Mouse (Mus musculus) midbrain, embryonic 12.5 days (tissue): ENCODE measurements around the gene Gm13695. TPM values are rescaled to one million over a fixed set of nuclear protein-coding genes. Genes with fewer than 3 reads are reported as not detected.
"Not testable (repeated sequence)": the region's sequence is repeated elsewhere in the genome, so short reads cannot be mapped to it uniquely, and the experiment has no call there.

Source experiments
- ATAC-seq: fragments of 200-750 bp; cut with Nextera tagmentation; 2 replicates; pipeline ENCODE4 v1.8.0; 2017; ENCODE audit warnings: low read depth, moderate TSS enrichment, moderate library complexity; ENCODE audit not compliant: low FRiP score
- H3K27ac ChIP-seq: fragments of 300-500 bp; sonication (generic); replicated peaks from 2 replicates; pipeline ENCODE4 v1.5.1; 2016; ENCODE audit warnings: mild to moderate bottlenecking
- H3K27me3 ChIP-seq: fragments of 300-500 bp; sonication (generic); 2 replicates; pipeline ENCODE4 v1.6.1; 2016; ENCODE audit warnings: mild to moderate bottlenecking
- H3K36me3 ChIP-seq: fragments of 300-500 bp; sonication (generic); 2 replicates; pipeline ENCODE4 v1.6.1; 2016
- H3K4me1 ChIP-seq: fragments of 300-500 bp; sonication (generic); 2 replicates; pipeline ENCODE4 v1.6.1; 2016
- H3K4me2 ChIP-seq: fragments of 300-500 bp; sonication (generic); replicated peaks from 2 replicates; pipeline ENCODE4 v1.6.1; 2016; ENCODE audit warnings: mild to moderate bottlenecking, moderate library complexity
- H3K4me3 ChIP-seq: fragments of 300-500 bp; sonication (generic); 2 replicates; pipeline ENCODE4 v1.5.1; 2016; ENCODE audit warnings: mild to moderate bottlenecking
- H3K9ac ChIP-seq: fragments of 300-500 bp; sonication (generic); replicated peaks from 2 replicates; pipeline ENCODE4 v1.6.1; 2016; ENCODE audit warnings: mild to moderate bottlenecking, moderate library complexity
- H3K9me3 ChIP-seq: fragments of 300-500 bp; sonication (generic); 2 replicates; pipeline ENCODE4 v1.6.1; 2016; ENCODE audit warnings: mild to moderate bottlenecking
- WGBS: fragments of 180-500 bp; shearing (Covaris S2); methylation state at CpG from one replicate; pipeline ENCODE4 v1.1.7; 2016; 5-methylcytosine and 5-hydroxymethylcytosine counted together
- polyA plus RNA-seq: library from polyadenylated mRNA; unstranded; fragments of >200 nt; fragmentation: Nextera tagmentation; extraction: Ambion mirVana; gene quantifications from 2 replicates; pipeline ENCODE4 v1.2.1, GENCODE M21; 2016

Gene Gm13695
- polyA plus RNA-seq, 1 experiment from 2014 or later = not detected

- WGBS = 94% methylated on average over 2 of the region's 3 CpGs
- H3K9ac ChIP-seq, ATAC-seq: not testable (repeated sequence)
Measured at GRCm38 (mm10) chr2:83994526-83994925, 27.4 kb downstream of the Gm13695 start.

GRCm38 (mm10) chr2:84008913-84009312 lies 41.8 kb downstream of the Gm13695 start:
- no peaks in the 10 kb centered on the region for H3K4me1 ChIP-seq
- no peak overlapping the region for H3K27ac ChIP-seq
- ATAC-seq = no peak
- no peak overlapping the region for H3K4me2 ChIP-seq
- H3K9ac ChIP-seq = no peak overlapping the region
- WGBS = 79% methylated on average over 1 of the region's 1 CpGs
- H3K9me3 ChIP-seq = no peaks in the 10 kb centered on the region
- no peak overlapping the region for H3K4me3 ChIP-seq
- H3K27me3 ChIP-seq = no peaks in the 10 kb centered on the region
- H3K36me3 ChIP-seq = no peaks in the 10 kb centered on the region

More at GRCm38 (mm10) chr2:83994526-83994925, 27.4 kb downstream of the Gm13695 start:
- H3K9me3 ChIP-seq, H3K4me3 ChIP-seq, H3K4me2 ChIP-seq, H3K27ac ChIP-seq, H3K27me3 ChIP-seq, H3K36me3 ChIP-seq, H3K4me1 ChIP-seq: not testable (repeated sequence)

DNA sequence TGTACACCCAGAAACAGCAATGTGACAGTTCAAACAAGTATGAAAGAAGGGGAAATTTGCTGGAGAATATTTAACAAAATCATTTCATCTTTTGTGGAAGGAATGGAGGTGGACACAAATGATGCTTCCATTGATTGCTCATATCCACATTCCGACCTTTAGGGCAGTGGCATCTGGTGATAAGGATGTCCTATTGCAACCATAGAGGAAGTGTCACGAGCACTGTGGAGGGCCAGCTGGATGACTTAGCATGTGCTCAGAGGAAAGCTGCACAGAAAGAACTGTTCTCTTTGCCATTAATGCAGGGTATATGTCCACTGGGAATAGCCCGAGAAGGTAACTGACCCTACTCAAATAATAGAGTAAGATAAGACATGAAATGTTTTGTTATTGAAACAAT lies 42.7 kb downstream of the Gm13695 start:
- Histone ChIP-seq H3K27ac (no peak overlapping the region), H3K4me1 (no peaks in the 10 kb centered on the region)
- 81% methylated on average over 3 of the region's 3 CpGs for WGBS

GRCm38 (mm10) chr2:84014572-84014971 lies 47.5 kb downstream of the Gm13695 start:
- no peak for ATAC-seq
- WGBS = 81% methylated on average over 6 of the region's 6 CpGs

More for the DNA sequence above, 42.7 kb downstream of the Gm13695 start:
- no peak for ATAC-seq
- Histone ChIP-seq H3K9me3 (no peaks in the 10 kb centered on the region), H3K4me2 (no peak overlapping the region), H3K36me3 (no peaks in the 10 kb centered on the region), H3K9ac (no peak overlapping the region), H3K27me3 (no peaks in the 10 kb centered on the region), H3K4me3 (no peak overlapping the region)

DNA sequence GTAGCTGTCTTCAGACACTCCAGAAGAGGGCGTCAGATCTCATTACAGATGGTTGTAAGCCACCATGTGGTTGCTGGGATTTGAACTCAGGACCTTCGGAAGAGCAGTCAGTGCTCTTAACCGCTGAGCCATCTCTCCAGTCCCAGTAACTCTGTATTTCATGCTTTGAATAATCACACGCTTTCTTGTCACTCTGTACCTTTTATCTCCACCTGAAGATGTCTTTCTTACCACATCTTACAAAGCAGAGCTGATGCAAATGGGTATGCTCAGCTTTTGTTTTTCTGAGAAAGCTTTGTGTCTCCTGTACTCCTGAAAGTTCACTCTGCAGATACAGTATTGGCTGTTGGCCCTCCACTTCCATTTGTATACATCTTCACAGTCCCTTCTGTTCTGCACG lies 49.2 kb downstream of the Gm13695 start:
- not testable (repeated sequence) for H3K4me2 ChIP-seq, H3K9ac ChIP-seq, H3K4me3 ChIP-seq, H3K4me1 ChIP-seq, H3K27ac ChIP-seq, H3K27me3 ChIP-seq, H3K36me3 ChIP-seq, H3K9me3 ChIP-seq, ATAC-seq
- WGBS = 82% methylated on average over 5 of the region's 5 CpGs

More at GRCm38 (mm10) chr2:84014572-84014971, 47.5 kb downstream of the Gm13695 start:
- no peak overlapping the region for H3K9ac ChIP-seq
- no peak overlapping the region for H3K4me3 ChIP-seq
- H3K4me2 ChIP-seq = no peak overlapping the region
- H3K9me3 ChIP-seq = no peaks in the 10 kb centered on the region
- no peak overlapping the region for H3K27ac ChIP-seq
- H3K27me3 ChIP-seq = no peaks in the 10 kb centered on the region
- H3K36me3 ChIP-seq = no peaks in the 10 kb centered on the region
- no peaks in the 10 kb centered on the region for H3K4me1 ChIP-seq

DNA sequence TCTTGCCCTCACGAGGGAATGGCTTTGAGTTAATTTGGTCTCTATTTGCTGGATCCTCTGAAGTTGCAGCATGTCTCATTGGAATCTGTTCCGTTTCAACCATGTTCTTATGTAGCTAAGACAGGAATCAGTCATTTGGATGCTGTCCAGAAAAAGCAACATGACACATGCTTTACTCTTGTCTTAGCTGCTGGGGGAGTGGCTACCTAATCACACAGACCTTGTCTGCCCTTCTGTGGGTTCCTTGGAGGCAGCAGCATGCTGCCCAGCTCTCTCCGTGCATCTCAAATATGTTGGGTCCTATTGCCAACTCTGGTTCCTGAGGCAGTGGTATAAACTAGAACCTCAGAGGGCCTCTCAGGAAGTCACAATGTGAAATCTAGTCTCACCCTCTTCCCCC lies 51.2 kb downstream of the Gm13695 start:
- H3K9me3 ChIP-seq = no peaks in the 10 kb centered on the region
- no peaks in the 10 kb centered on the region for H3K36me3 ChIP-seq
- WGBS = 83% methylated on average over 3 of the region's 3 CpGs
- H3K4me3 ChIP-seq = no peak overlapping the region
- no peaks in the 10 kb centered on the region for H3K4me1 ChIP-seq
- no peak for ATAC-seq
- no peak overlapping the region for H3K27ac ChIP-seq
- no peaks in the 10 kb centered on the region for H3K27me3 ChIP-seq
- H3K4me2 ChIP-seq = no peak overlapping the region
- H3K9ac ChIP-seq = no peak overlapping the region

Other genes with a start within 250 kb of the Gm13695 start
- gene Itgav, start 242.9 kb upstream of the Gm13695 start, polyA plus RNA-seq = 36.1 and 42.2 TPM in 2 replicates
- gene Fam171b, start 154.7 kb upstream of the Gm13695 start, polyA plus RNA-seq = 62.9 and 66.2 TPM in 2 replicates
- gene Zswim2, start 26.1 kb upstream of the Gm13695 start, polyA plus RNA-seq = not detected in 2 replicates
- gene Gm13698, start 11.6 kb upstream of the Gm13695 start, polyA plus RNA-seq = not detected in 2 replicates
- not detected in 2 replicates for gene Gm13693, start 5.8 kb upstream of the Gm13695 start, polyA plus RNA-seq
- not detected in 2 replicates for gene Gm13696, start 5.8 kb downstream of the Gm13695 start, polyA plus RNA-seq
- gene Gm13694, start 11.6 kb downstream of the Gm13695 start, polyA plus RNA-seq = not detected in 2 replicates
- not detected in 2 replicates for gene Gm13697, start 17.4 kb downstream of the Gm13695 start, polyA plus RNA-seq
- not detected in 2 replicates for gene Gm13691, start 23.2 kb downstream of the Gm13695 start, polyA plus RNA-seq